Mouse (Mus musculus) embryonic facial prominence, embryonic 15.5 days (tissue): ENCODE measurements around the gene Aldh1l2. TPM values are rescaled to one million over a fixed set of nuclear protein-coding genes. Genes with fewer than 3 reads are reported as not detected.
"Not testable (repeated sequence)": the region's sequence is repeated elsewhere in the genome, so short reads cannot be mapped to it uniquely, and the experiment has no call there.

Source experiments
- ATAC-seq: fragments of 200-750 bp; cut with Nextera tagmentation; 2 replicates; pipeline ENCODE4 v1.8.0; 2017; ENCODE audit warnings: low read depth, moderate TSS enrichment; ENCODE audit not compliant: insufficient number of reproducible peaks, low FRiP score, low TSS enrichment
- H3K27ac ChIP-seq: fragments of 300-500 bp; sonication (generic); replicated peaks from 2 replicates; pipeline ENCODE4 v1.5.1; 2015; ENCODE audit warnings: mild to moderate bottlenecking, inconsistent platforms
- H3K27me3 ChIP-seq: fragments of 300-500 bp; sonication (generic); 2 replicates; pipeline ENCODE4 v1.6.1; 2015; ENCODE audit warnings: inconsistent platforms
- H3K36me3 ChIP-seq: fragments of 300-500 bp; sonication (generic); 2 replicates; pipeline ENCODE4 v1.6.1; 2015; ENCODE audit warnings: mild to moderate bottlenecking, inconsistent platforms
- H3K4me1 ChIP-seq: fragments of 300-500 bp; sonication (generic); 2 replicates; pipeline ENCODE4 v1.6.1; 2015; ENCODE audit warnings: inconsistent platforms
- H3K4me2 ChIP-seq: fragments of 300-500 bp; sonication (generic); replicated peaks from 2 replicates; pipeline ENCODE4 v1.6.1; 2015; ENCODE audit warnings: mild to moderate bottlenecking, inconsistent platforms
- H3K4me3 ChIP-seq: fragments of 300-500 bp; sonication (generic); replicated peaks from 2 replicates; pipeline ENCODE4 v1.5.1; 2015; ENCODE audit warnings: mild to moderate bottlenecking, inconsistent platforms
- H3K9ac ChIP-seq: fragments of 300-500 bp; sonication (generic); 2 replicates; pipeline ENCODE4 v1.6.1; 2015; ENCODE audit warnings: inconsistent platforms
- H3K9me3 ChIP-seq: fragments of 300-500 bp; sonication (generic); replicated peaks from 2 replicates; pipeline ENCODE4 v1.6.1; 2016; ENCODE audit warnings: inconsistent platforms
- WGBS: fragments of 180-500 bp; shearing (Covaris S2); methylation state at CpG from one replicate; pipeline ENCODE4 v1.1.7; 2015; 5-methylcytosine and 5-hydroxymethylcytosine counted together
- polyA plus RNA-seq: library from polyadenylated mRNA; unstranded; fragments of >200 nt; fragmentation: Nextera tagmentation; extraction: Ambion mirVana; gene quantifications from 2 replicates; pipeline ENCODE4 v1.2.1, GENCODE M21; 2015

Gene Aldh1l2
- polyA plus RNA-seq, 1 experiment from 2014 or later = 6.0 TPM

GRCm38 (mm10) chr10:83533258-83533909 is 556 bp downstream of the Aldh1l2 start:
- H3K27ac ChIP-seq = no peak overlapping the region
- no peaks in the 10 kb centered on the region for H3K36me3 ChIP-seq
- H3K27me3 ChIP-seq = 0 out of 2 replicates have a peak, but pooled peaks cover 1% of the 10 kb centered on the region
- peak overlapping the region; percentile 47 for H3K4me3 ChIP-seq
- 2% methylated on average over 27 of the region's 27 CpGs for WGBS
- H3K4me1 ChIP-seq = no peaks in the 10 kb centered on the region
- peak; percentile 72; the same call in 1 of the 2 replicates for ATAC-seq
- H3K9ac ChIP-seq = peak overlapping the region; percentile 40
- no peaks in the 10 kb centered on the region for H3K9me3 ChIP-seq
- H3K4me2 ChIP-seq = peak overlapping the region; percentile 88

- Histone ChIP-seq H3K9ac (no peak overlapping the region), H3K4me2 (no peak overlapping the region), H3K4me1 (no peaks in the 10 kb centered on the region), H3K9me3 (no peaks in the 10 kb centered on the region), H3K27ac (no peak overlapping the region), H3K27me3 (no peaks in the 10 kb centered on the region), H3K36me3 (no peaks in the 10 kb centered on the region), H3K4me3 (no peak overlapping the region)
- 71% methylated on average over 6 of the region's 6 CpGs for whole genome bisulfite sequencing
- ATAC-seq = no peak
Observed at GRCm38 (mm10) chr10:83530384-83530967, 3.5 kb downstream of the Aldh1l2 start.

DNA sequence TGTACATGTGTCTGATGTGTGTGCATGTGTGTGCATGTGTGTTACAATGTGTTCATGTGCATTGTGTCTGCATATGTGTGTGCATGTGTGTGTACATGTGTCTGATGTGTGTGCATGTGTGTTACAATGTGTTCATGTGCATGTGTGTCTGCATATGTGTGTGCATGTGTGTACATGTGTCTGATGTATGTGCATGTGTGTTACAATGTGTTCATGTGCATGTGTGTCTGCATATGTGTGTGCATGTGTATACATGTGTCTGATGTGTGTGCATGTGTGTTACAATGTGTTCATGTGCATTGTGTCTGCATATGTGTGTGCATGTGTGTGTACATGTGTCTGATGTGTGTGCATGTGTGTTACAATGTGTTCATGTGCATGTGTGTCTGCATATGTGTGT is 9.7 kb downstream of the Aldh1l2 start:
- not testable (repeated sequence) for H3K9ac ChIP-seq, H3K4me3 ChIP-seq, H3K4me2 ChIP-seq, H3K27ac ChIP-seq, H3K4me1 ChIP-seq, H3K9me3 ChIP-seq, H3K36me3 ChIP-seq, ATAC-seq, H3K27me3 ChIP-seq

DNA sequence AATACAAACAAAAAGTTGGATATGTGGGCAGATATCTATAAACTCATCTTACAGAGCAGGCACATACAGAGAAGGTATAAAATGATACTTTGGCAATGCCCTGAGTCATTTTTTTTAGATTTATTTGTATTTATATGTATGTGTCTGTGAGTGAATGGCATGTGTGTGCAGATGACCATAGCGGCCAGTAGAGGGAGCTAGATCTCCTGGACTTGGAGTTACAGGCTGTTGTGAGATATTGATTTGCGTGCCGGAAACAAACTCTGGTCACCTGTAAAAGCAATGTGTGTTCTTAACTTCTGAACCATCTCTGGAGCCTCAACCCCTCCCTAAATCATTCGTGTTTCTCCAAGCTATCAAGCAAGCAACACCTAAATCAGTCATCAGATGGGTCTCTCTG is 12.9 kb downstream of the Aldh1l2 start:
- no peaks in the 10 kb centered on the region for H3K36me3 ChIP-seq
- H3K27ac ChIP-seq = no peak overlapping the region
- H3K9me3 ChIP-seq = no peaks in the 10 kb centered on the region
- H3K9ac ChIP-seq = no peak overlapping the region
- no peak for ATAC-seq
- no peak overlapping the region for H3K4me3 ChIP-seq
- H3K4me2 ChIP-seq = no peak overlapping the region
- no peaks in the 10 kb centered on the region for H3K4me1 ChIP-seq
- no peaks in the 10 kb centered on the region for H3K27me3 ChIP-seq
- WGBS = 79% methylated on average over 4 of the region's 4 CpGs

DNA sequence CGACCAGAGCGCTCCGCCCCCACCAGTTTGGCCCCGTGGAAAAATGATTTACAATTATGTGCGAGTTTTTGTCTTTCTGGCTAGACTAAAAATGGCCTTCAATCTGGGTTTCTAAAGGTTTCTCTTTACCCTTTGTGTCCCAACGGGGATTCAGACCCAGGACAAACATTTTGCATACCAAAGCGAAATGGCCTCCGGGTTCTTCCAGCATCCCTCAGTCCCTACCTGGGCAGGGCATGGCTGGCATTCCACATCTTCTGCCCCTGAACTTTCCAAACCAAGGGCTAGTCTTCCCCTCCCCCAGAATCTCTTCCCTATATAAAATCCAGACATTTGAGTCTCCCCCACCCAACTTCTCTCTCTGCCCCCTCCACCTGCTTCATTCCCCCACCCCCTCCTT is 20.2 kb downstream of the Aldh1l2 start:
- Histone ChIP-seq H3K4me3 (no peak overlapping the region), H3K9ac (no peak overlapping the region), H3K36me3 (no peaks in the 10 kb centered on the region), H3K27me3 (no peaks in the 10 kb centered on the region), H3K27ac (no peak overlapping the region), H3K9me3 (no peaks in the 10 kb centered on the region), H3K4me2 (no peak overlapping the region), H3K4me1 (no peaks in the 10 kb centered on the region)
- WGBS = 78% methylated on average over 8 of the region's 8 CpGs
- no peak for ATAC-seq

DNA sequence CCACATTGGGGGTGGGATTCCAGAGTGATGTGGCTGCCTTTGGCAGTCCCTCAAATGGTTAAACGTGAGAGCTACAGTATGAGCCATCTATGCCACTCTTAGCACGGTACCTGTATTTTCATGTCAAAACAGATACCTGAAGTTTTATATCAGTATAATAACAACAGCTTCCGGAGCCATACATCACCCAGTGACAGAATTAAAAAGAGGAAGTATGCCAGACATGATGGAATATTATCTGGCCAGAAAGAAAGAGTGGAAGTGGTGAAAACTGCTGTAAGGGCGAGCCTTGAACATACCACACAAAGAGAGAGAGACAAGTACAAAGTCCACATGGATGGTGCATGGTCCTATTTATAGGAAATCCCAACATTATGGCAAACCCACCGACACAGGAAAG is 22.6 kb downstream of the Aldh1l2 start:
- no peak overlapping the region for H3K9ac ChIP-seq
- H3K4me1 ChIP-seq = no peaks in the 10 kb centered on the region
- no peaks in the 10 kb centered on the region for H3K36me3 ChIP-seq
- no peak overlapping the region for H3K4me3 ChIP-seq
- H3K4me2 ChIP-seq = no peak overlapping the region
- H3K9me3 ChIP-seq = no peaks in the 10 kb centered on the region
- WGBS = 73% methylated on average over 5 of the region's 5 CpGs
- no peak overlapping the region for H3K27ac ChIP-seq
- no peaks in the 10 kb centered on the region for H3K27me3 ChIP-seq
- no peak for ATAC-seq

DNA sequence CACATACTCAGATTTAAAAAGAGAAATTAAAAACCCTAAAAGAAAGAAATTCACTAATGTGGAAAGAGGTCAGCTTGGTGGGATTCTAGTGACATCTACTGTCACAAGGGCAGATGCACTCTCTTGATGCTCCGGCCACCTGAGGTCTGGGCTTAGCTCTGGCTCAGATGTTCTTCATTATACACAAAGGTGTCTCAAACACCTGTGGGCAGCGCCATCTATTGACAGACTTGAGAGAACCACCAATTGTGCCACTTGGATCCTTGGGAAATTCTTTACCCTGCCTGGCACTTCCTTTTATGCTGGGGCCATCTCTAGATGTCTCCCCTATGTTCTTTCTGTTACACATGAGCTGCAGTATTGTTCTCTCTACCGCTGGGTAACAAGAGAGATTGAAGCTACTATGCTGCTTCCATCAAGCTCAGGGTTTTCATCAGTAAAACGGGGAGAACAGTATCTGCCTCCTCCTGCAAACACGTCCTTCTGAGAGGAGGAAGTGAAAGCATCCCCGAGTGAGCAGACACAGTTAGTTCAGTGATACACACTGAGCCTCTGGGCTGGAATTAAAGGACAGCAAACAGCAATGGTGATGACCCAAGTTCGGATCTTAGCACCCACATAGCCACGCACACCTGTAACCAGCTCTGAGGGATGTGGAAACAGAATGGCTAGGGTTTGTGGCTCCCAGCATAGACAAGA is 24.8 kb downstream of the Aldh1l2 start:
- no peaks in the 10 kb centered on the region for H3K27me3 ChIP-seq
- ATAC-seq = no peak
- no peaks in the 10 kb centered on the region for H3K36me3 ChIP-seq
- no peaks in the 10 kb centered on the region for H3K4me1 ChIP-seq
- H3K4me2 ChIP-seq = no peak overlapping the region
- no peak overlapping the region for H3K4me3 ChIP-seq
- WGBS = 61% methylated on average over 8 of the region's 8 CpGs
- H3K9ac ChIP-seq = no peak overlapping the region
- H3K27ac ChIP-seq = no peak overlapping the region
- no peaks in the 10 kb centered on the region for H3K9me3 ChIP-seq

DNA sequence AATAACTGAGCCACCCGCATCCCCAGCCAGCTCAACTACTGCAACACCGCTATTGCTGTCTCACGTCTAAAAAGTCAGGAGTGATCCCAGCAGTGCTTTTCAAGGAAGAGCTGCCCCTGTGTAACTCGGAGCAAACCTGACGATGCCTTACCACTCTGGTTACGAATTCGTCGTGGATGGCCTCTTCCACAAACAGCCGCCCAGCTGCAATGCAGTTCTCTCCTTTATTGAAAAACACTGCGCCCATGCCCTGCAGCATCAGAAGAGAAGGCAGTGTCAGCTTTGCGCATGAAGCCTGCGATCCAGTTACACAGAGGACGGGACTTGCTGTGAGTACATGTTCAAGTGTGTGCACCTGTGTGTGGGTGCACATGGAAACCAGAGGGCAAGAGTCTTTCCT is 36.6 kb downstream of the Aldh1l2 start:
- Histone ChIP-seq H3K4me3 (no peak overlapping the region), H3K9ac (no peak overlapping the region), H3K4me2 (no peak overlapping the region), H3K27me3 (no peaks in the 10 kb centered on the region), H3K27ac (no peak overlapping the region), H3K4me1 (no peaks in the 10 kb centered on the region), H3K9me3 (no peaks in the 10 kb centered on the region), H3K36me3 (no peaks in the 10 kb centered on the region)
- ATAC-seq = no peak
- 75% methylated on average over 13 of the region's 13 CpGs for WGBS

DNA sequence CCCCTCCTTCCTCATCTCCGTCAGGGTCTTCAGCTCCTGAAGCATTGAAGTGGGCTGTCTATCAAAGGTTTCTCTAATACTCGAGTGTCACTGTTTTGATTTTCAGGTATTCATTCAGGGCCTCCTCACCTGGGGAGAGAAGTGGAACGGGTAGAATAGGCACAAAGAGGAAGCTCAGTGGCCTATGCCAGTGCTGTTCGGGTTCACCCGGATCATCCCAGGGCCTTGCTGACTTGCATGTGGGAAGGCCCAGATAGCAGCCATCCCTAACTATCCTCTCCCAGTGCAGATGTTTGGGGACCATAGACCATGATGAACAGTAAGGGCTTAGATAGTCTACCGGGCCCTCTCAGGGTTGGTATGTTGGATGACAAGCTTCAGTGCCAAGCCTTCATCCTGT is 43.4 kb downstream of the Aldh1l2 start:
- Histone ChIP-seq H3K27ac (no peak overlapping the region), H3K4me1 (no peaks in the 10 kb centered on the region), H3K9ac (no peak overlapping the region), H3K36me3 (no peaks in the 10 kb centered on the region), H3K9me3 (no peaks in the 10 kb centered on the region), H3K4me3 (no peak overlapping the region), H3K4me2 (no peak overlapping the region), H3K27me3 (no peaks in the 10 kb centered on the region)
- 83% methylated on average over 6 of the region's 6 CpGs for WGBS
- no peak for ATAC-seq

GRCm38 (mm10) chr10:83477286-83477685 is 56.7 kb downstream of the Aldh1l2 start:
- Histone ChIP-seq H3K4me3 (no peak overlapping the region), H3K9me3 (no peaks in the 10 kb centered on the region), H3K27ac (no peak overlapping the region), H3K36me3 (no peaks in the 10 kb centered on the region), H3K27me3 (no peaks in the 10 kb centered on the region), H3K4me2 (no peak overlapping the region), H3K9ac (no peak overlapping the region), H3K4me1 (no peaks in the 10 kb centered on the region)
- no peak for ATAC-seq
- WGBS = 84% methylated on average over 5 of the region's 5 CpGs

GRCm38 (mm10) chr10:83475226-83475625 is 58.7 kb downstream of the Aldh1l2 start:
- Histone ChIP-seq H3K9ac (no peak overlapping the region), H3K36me3 (no peaks in the 10 kb centered on the region), H3K4me2 (no peak overlapping the region), H3K4me1 (no peaks in the 10 kb centered on the region), H3K9me3 (no peaks in the 10 kb centered on the region), H3K27me3 (no peaks in the 10 kb centered on the region), H3K27ac (no peak overlapping the region), H3K4me3 (no peak overlapping the region)
- 91% methylated on average over 13 of the region's 13 CpGs for WGBS
- no peak for ATAC-seq
